8 mouse cellular contexts compared by ENCODE assay signal in the genomic region with DNA sequence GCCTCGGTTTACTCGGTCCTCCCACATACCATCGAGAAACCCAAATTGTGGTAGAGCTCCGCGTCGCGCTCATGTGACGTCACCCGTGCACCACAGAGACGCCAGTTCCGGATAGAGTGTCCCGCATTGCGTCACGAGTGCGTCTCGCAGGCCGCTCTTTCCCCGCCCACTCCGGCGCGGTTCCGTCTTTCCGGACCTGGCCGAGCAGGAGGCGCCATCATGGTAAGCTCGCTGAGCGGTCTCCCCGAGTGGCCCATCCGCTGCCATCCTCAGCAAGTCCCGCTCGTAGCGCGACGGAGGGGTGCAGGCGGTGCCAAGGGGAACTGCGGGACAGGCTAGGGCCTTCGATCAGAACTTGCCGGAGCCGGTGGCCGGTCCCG. TPM values are rescaled to one million over a fixed set of nuclear protein-coding genes. Genes with fewer than 3 reads are reported as not detected.
DNase-seq lines count a peak whose midpoint lies in the region; ATAC-seq and TF ChIP-seq lines count a peak whose summit lies in the region.

Gene Sphk2 (minus strand): TSS at position 85 of the 380 bp plus-strand sequence.

- dilution Hi-C loops in CH12.LX (cut with MboI; ENCODE audit: extremely low pct_ligation_motif_present, extremely low pct_unique_long_range_greater_than_20kb, low sequenced_read_pairs), result no loop called here

- DNase-seq in CH12.LX (ENCODE audit: extremely low read depth), result peak; percentile 99
- peak; percentile 95 for DNase-seq in c-Kit-positive CD71-positive TER-119-negative erythroid progenitor cells, embryonic 14.5 days (ENCODE audit: low read depth)
- peak; percentile 99 for DNase-seq in heart, postnatal 0 days (ENCODE audit: low spot score)
- peak; percentile 99 to 100 for DNase-seq in kidney, postnatal 4 days

- H3K27me3 ChIP-seq in CH12.LX (replicated peaks), result no peaks in the 10 kb centered on the region
- H3K27me3 ChIP-seq in forebrain, embryonic 12.5 days, result no peaks in the 10 kb centered on the region
- H3K27me3 ChIP-seq in heart, postnatal 0 days (ENCODE audit: control insufficient read depth, insufficient read depth, low read length), result no peaks in the 10 kb centered on the region
- H3K27me3 ChIP-seq in liver, embryonic 16.5 days (ENCODE audit: control insufficient read depth, insufficient read depth, low read depth, low read length), result no peaks in the 10 kb centered on the region
- H3K27me3 ChIP-seq in neural tube, embryonic 13.5 days, result no peaks in the 10 kb centered on the region
- H3K27me3 ChIP-seq in testis, adult 2 months (ENCODE audit: control insufficient read depth, insufficient read depth, low read length), result no peaks in the 10 kb centered on the region

- H3K4me1 ChIP-seq in CH12.LX (ENCODE audit: control insufficient read depth in 1 of 2, insufficient read depth in 2 of 2), result peaks cover 7 to 44% of the 10 kb centered on the region in 2 experiments; a peak in 3 of 4 replicates
- peaks cover 45% of the 10 kb centered on the region for H3K4me1 ChIP-seq in forebrain, embryonic 12.5 days
- peaks cover 35% of the 10 kb centered on the region for H3K4me1 ChIP-seq in heart, postnatal 0 days (ENCODE audit: control insufficient read depth, insufficient read depth)
- H3K4me1 ChIP-seq in liver, embryonic 16.5 days (ENCODE audit: control insufficient read depth, low read depth, low read length), result peaks cover 54% of the 10 kb centered on the region
- H3K4me1 ChIP-seq in neural tube, embryonic 13.5 days (replicated peaks), result peaks cover 62% of the 10 kb centered on the region
- peaks cover 16% of the 10 kb centered on the region for H3K4me1 ChIP-seq in testis, adult 2 months (ENCODE audit: control insufficient read depth, insufficient read depth, low read length)

- TF ChIP-seq POLR2A in CH12.LX (IDR thresholded peaks at IDR 0.05; ENCODE audit: low read depth, low read length), result peak; percentile 98
- peak; percentile 98 for TF ChIP-seq POLR2A in testis, adult 2 months (IDR thresholded peaks at IDR 0.05; ENCODE audit: control insufficient read depth, low read depth, low read length)

- H3K4me3 ChIP-seq in CH12.LX (replicated peaks in 1 of 3; ENCODE audit: low read depth in 2 of 3, low read length in 2 of 3, poor library complexity in 1 of 3), result peak within 1 kb of the TSS; percentile 95 to 100 (median 97)
- H3K4me3 ChIP-seq in forebrain, embryonic 12.5 days (replicated peaks), result peak within 1 kb of the TSS; percentile 92
- H3K4me3 ChIP-seq in heart, postnatal 0 days (ENCODE audit: low read depth, low read length), result peak within 1 kb of the TSS; percentile 82
- peak within 1 kb of the TSS; percentile 87 for H3K4me3 ChIP-seq in liver, embryonic 16.5 days (ENCODE audit: low read depth, low read length)
- H3K4me3 ChIP-seq in neural tube, embryonic 13.5 days, result peak within 1 kb of the TSS; percentile 90
- H3K4me3 ChIP-seq in testis, adult 2 months (ENCODE audit: control insufficient read depth, low read depth, low read length), result peak within 1 kb of the TSS; percentile 94

- H3K27ac ChIP-seq in CH12.LX (ENCODE audit: insufficient read depth, low read depth), result peak within 1 kb of the TSS; percentile 79
- peak within 1 kb of the TSS; percentile 90 for H3K27ac ChIP-seq in forebrain, embryonic 12.5 days
- peak within 1 kb of the TSS; percentile 90 for H3K27ac ChIP-seq in heart, postnatal 0 days (ENCODE audit: low read depth)
- peak within 1 kb of the TSS; percentile 83 for H3K27ac ChIP-seq in liver, embryonic 16.5 days (ENCODE audit: low read length)
- peak within 1 kb of the TSS; percentile 92 for H3K27ac ChIP-seq in neural tube, embryonic 13.5 days (replicated peaks)
- H3K27ac ChIP-seq in testis, adult 2 months (ENCODE audit: control insufficient read depth, insufficient read depth, low read depth, low read length), result peak within 1 kb of the TSS; percentile 92

- TF ChIP-seq CTCF in CH12.LX (conservative IDR thresholded peaks at IDR 0.05 in 1 of 2, IDR thresholded peaks at IDR 0.05 in 1 of 2; ENCODE audit: low read depth in 2 of 2, low read length in 2 of 2), result no peak
- peak; percentile 10; the same call in 1 of the 2 replicates for TF ChIP-seq CTCF in heart, postnatal 0 days (IDR thresholded peaks at IDR 0.05; ENCODE audit: low read depth)
- no peak for TF ChIP-seq CTCF in testis, adult 2 months (IDR thresholded peaks at IDR 0.05; ENCODE audit: control insufficient read depth, insufficient read depth, insufficient replicate concordance, low read depth, low read length)

- TF ChIP-seq RAD21 in CH12.LX (IDR thresholded peaks at IDR 0.05; ENCODE audit: low read depth, low read length), result no peak

- H3K36me3 ChIP-seq in CH12.LX (replicated peaks in 1 of 2; ENCODE audit: control insufficient read depth in 1 of 2, insufficient read depth in 1 of 2, low read length in 1 of 2), result peaks cover 46 to 64% of the 10 kb centered on the region in 2 experiments
- peaks cover 46% of the 10 kb centered on the region for H3K36me3 ChIP-seq in forebrain, embryonic 12.5 days (replicated peaks)
- peaks cover 32% of the 10 kb centered on the region for H3K36me3 ChIP-seq in heart, postnatal 0 days (replicated peaks; ENCODE audit: control insufficient read depth, insufficient read depth, low read length)
- H3K36me3 ChIP-seq in liver, embryonic 16.5 days (ENCODE audit: control insufficient read depth, insufficient read depth), result peaks cover 26% of the 10 kb centered on the region
- H3K36me3 ChIP-seq in neural tube, embryonic 13.5 days, result peaks cover 47% of the 10 kb centered on the region
- peaks cover 4% of the 10 kb centered on the region for H3K36me3 ChIP-seq in testis, adult 2 months (ENCODE audit: control insufficient read depth, insufficient read depth, low read length)

- WGBS in forebrain, embryonic 12.5 days, result under 1% methylated on average over 41 of the region's 41 CpGs
- under 1% methylated on average over 41 of the region's 41 CpGs for WGBS in heart, postnatal 0 days
- under 1% methylated on average over 41 of the region's 41 CpGs for WGBS in liver, embryonic 16.5 days (ENCODE audit: insufficient replicate concordance)
- under 1% methylated on average over 41 of the region's 41 CpGs for WGBS in neural tube, embryonic 13.5 days

- peak within 1 kb of the TSS; percentile 98 for H3K9ac ChIP-seq in CH12.LX (ENCODE audit: insufficient read depth, low read depth)
- H3K9ac ChIP-seq in forebrain, embryonic 12.5 days, result peak within 1 kb of the TSS; percentile 97
- H3K9ac ChIP-seq in heart, postnatal 0 days (replicated peaks; ENCODE audit: low read depth, low read length), result peak within 1 kb of the TSS; percentile 90
- H3K9ac ChIP-seq in liver, embryonic 16.5 days (ENCODE audit: low read depth, low read length), result peak within 1 kb of the TSS; percentile 85
- peak within 1 kb of the TSS; percentile 96 for H3K9ac ChIP-seq in neural tube, embryonic 13.5 days

- H3K9me3 ChIP-seq in CH12.LX (replicated peaks; ENCODE audit: low read length), result no peaks in the 10 kb centered on the region
- no peaks in the 10 kb centered on the region for H3K9me3 ChIP-seq in forebrain, embryonic 12.5 days
- H3K9me3 ChIP-seq in heart, postnatal 0 days (replicated peaks; ENCODE audit: control insufficient read depth, low read length), result no peaks in the 10 kb centered on the region
- H3K9me3 ChIP-seq in liver, embryonic 16.5 days (replicated peaks; ENCODE audit: control insufficient read depth, low read length), result no peaks in the 10 kb centered on the region
- H3K9me3 ChIP-seq in neural tube, embryonic 13.5 days, result no peaks in the 10 kb centered on the region

- H3K4me2 ChIP-seq in CH12.LX (ENCODE audit: insufficient read depth, low read depth, poor library complexity, severe bottlenecking), result peak within 1 kb of the TSS; percentile 89
- H3K4me2 ChIP-seq in forebrain, embryonic 12.5 days, result peak within 1 kb of the TSS; percentile 93
- H3K4me2 ChIP-seq in heart, postnatal 0 days (ENCODE audit: low read depth, low read length), result peak within 1 kb of the TSS; percentile 76
- peak within 1 kb of the TSS; percentile 96 for H3K4me2 ChIP-seq in liver, embryonic 16.5 days (ENCODE audit: low read depth, low read length)
- H3K4me2 ChIP-seq in neural tube, embryonic 13.5 days, result peak within 1 kb of the TSS; percentile 91

- ATAC-seq in forebrain, embryonic 12.5 days (ENCODE audit: low FRiP score), result peak; percentile 79
- peak; percentile 81 for ATAC-seq in heart, postnatal 0 days (ENCODE audit: insufficient read depth, low read depth)
- peak; percentile 72 for ATAC-seq in liver, embryonic 16.5 days (ENCODE audit: low read depth)
- peak; percentile 64 for ATAC-seq in neural tube, embryonic 13.5 days (ENCODE audit: low read depth)

- H3K79me2 ChIP-seq in CH12.LX (replicated peaks; ENCODE audit: control insufficient read depth, extremely low read depth, insufficient read depth, poor library complexity, severe bottlenecking), result peaks cover 47% of the 10 kb centered on the region

- in situ Hi-C loops in CH12.LX (cut with MboI; ENCODE audit: low pct_ligation_motif_present, low pct_unique_long_range_greater_than_20kb, low sequenced_read_pairs), result no loop called here

- no peak for TF ChIP-seq EP300 in CH12.LX (IDR thresholded peaks at IDR 0.05; ENCODE audit: low read length)
- peak; percentile 92; the same call in 1 of the 2 replicates for TF ChIP-seq EP300 in heart, postnatal 0 days (IDR thresholded peaks at IDR 0.05; ENCODE audit: low read depth)

TF ChIP-seq in CH12.LX, 34 proteins besides CTCF, POLR2A, EP300 and RAD21 (continues in another document):
- TF ChIP-seq POLR2AphosphoS2 (IDR thresholded peaks at IDR 0.05; ENCODE audit: low read depth, low read length) (peak; percentile 96), MXI1 (IDR thresholded peaks at IDR 0.05; ENCODE audit: low read depth, low read length) (peak; percentile 93), MEF2A (IDR thresholded peaks at IDR 0.05; ENCODE audit: borderline replicate concordance, low read depth, low read length) (peak; percentile 88), SMC3 (IDR thresholded peaks at IDR 0.05; ENCODE audit: low read depth, low read length) (no peak), ZMIZ1 (IDR thresholded peaks at IDR 0.05; ENCODE audit: low read depth, low read length) (peak; percentile 96), TBP (conservative IDR thresholded peaks at IDR 0.05; ENCODE audit: low read depth, low read length) (peak; percentile 95), GABPA (IDR thresholded peaks at IDR 0.05; ENCODE audit: insufficient replicate concordance, low read depth, low read length) (peak; percentile 100), E2F4 (IDR thresholded peaks at IDR 0.05; ENCODE audit: insufficient replicate concordance, low read depth, low read length) (peak; percentile 73; the same call in 1 of the 2 replicates)

RNA-seq across cellular contexts. Expression of gene Sphk2, which starts in this region (rescaled TPM):
- 16.6 and 19.2 TPM in 2 replicates for total RNA-seq in CH12.LX (2012; rRNA removed)
- total RNA-seq in CH12.LX (2014; rRNA removed), result 7.3 and 9.4 TPM in 2 replicates
- 21.8 and 22.4 TPM in 2 replicates for polyA plus RNA-seq in CH12.LX (2012; ENCODE audit: insufficient read length, low read depth)
- 26.5 and 30.1 TPM in 2 replicates for polyA plus RNA-seq in forebrain, embryonic 12.5 days (2016; fragmentation: Nextera tagmentation; extraction: Ambion mirVana)
- total RNA-seq in heart, postnatal 0 days (2014; rRNA removed; ENCODE audit: low replicate concordance), result 19.5 and 23.3 TPM in 2 replicates
- 11.1 and 11.4 TPM in 2 replicates for polyA plus RNA-seq in heart, postnatal 0 days (2015; fragmentation: Nextera tagmentation; extraction: Ambion mirVana)
- polyA plus RNA-seq in liver, embryonic 16.5 days (2015; fragmentation: Nextera tagmentation; extraction: Ambion mirVana), result 11.0 and 13.9 TPM in 2 replicates
- 25.1 and 26.3 TPM in 2 replicates for polyA plus RNA-seq in neural tube, embryonic 13.5 days (2015; fragmentation: Nextera tagmentation; extraction: Ambion mirVana)
- 33.4 and 34.6 TPM in 2 replicates for polyA plus RNA-seq in testis, adult 2 months (2012; rRNA removed)

Comparison
In these comparisons a context has a peak if more than half of its experiments do, and no peak if none do; other contexts are left out.
1. Peak in every context shown above with its lines: DNase-seq, ATAC-seq, H3K4me3 ChIP-seq and H3K27ac ChIP-seq.